Mouse (Mus musculus): ENCODE results near the gene Mtfr1l.
A peak's percentile ranks its signal among the peaks of the same experiment; 100 is the strongest.
"Not testable (repeated sequence)": the region's sequence is repeated elsewhere in the genome, so short reads cannot be mapped to it uniquely, and the experiment has no call there.

Mtfr1l gene

GRCm38 (mm10) chr4:134516981-134517380 lies 18.2 kb downstream of the Mtfr1l start:
- peak; percentile 20 for DNase-seq (ENCODE audit: low read depth, low spot score)

- no peak for DNase-seq (ENCODE audit: low read depth, low spot score)
Observed at GRCm38 (mm10) chr4:134515614-134516013, 19.6 kb downstream of the Mtfr1l start.

GRCm38 (mm10) chr4:134514309-134514930 lies 20.8 kb downstream of the Mtfr1l start:
- DNase-seq (ENCODE audit: low read depth, low spot score): no peak

GRCm38 (mm10) chr4:134512798-134513197 lies 22.4 kb downstream of the Mtfr1l start:
- peak; percentile 22 for DNase-seq (ENCODE audit: low read depth, low spot score)

GRCm38 (mm10) chr4:134511730-134512129 lies 23.5 kb downstream of the Mtfr1l start:
- DNase-seq (ENCODE audit: low read depth, low spot score): no peak

GRCm38 (mm10) chr4:134510845-134511411 lies 24.3 kb downstream of the Mtfr1l start, which contains the start of gene Aunip:
TSS of gene Aunip (plus strand) at chr4:134510999.
- peak; percentile 88 for DNase-seq (ENCODE audit: low read depth, low spot score)

GRCm38 (mm10) chr4:134510396-134510795 lies 24.8 kb downstream of the Mtfr1l start:
- no peak for DNase-seq (ENCODE audit: low read depth, low spot score)

- DNase-seq (ENCODE audit: low read depth, low spot score): no peak
Observed at GRCm38 (mm10) chr4:134506713-134507112, 28.5 kb downstream of the Mtfr1l start.

- DNase-seq (ENCODE audit: low read depth, low spot score): no peak
Observed at GRCm38 (mm10) chr4:134505966-134506594, 29.1 kb downstream of the Mtfr1l start.

- DNase-seq (ENCODE audit: low read depth, low spot score): no peak
Observed at GRCm38 (mm10) chr4:134505303-134505789, 29.8 kb downstream of the Mtfr1l start.

- DNase-seq (ENCODE audit: low read depth, low spot score): no peak
Observed at GRCm38 (mm10) chr4:134503686-134504357, 31.4 kb downstream of the Mtfr1l start.

GRCm38 (mm10) chr4:134501095-134501494 lies 34.1 kb downstream of the Mtfr1l start:
- DNase-seq (ENCODE audit: low read depth, low spot score): no peak

- not testable (repeated sequence) for DNase-seq (ENCODE audit: low read depth, low spot score)
Observed at GRCm38 (mm10) chr4:134498983-134499382, 36.2 kb downstream of the Mtfr1l start.

GRCm38 (mm10) chr4:134497986-134498731 lies 37.0 kb downstream of the Mtfr1l start:
- no peak for DNase-seq (ENCODE audit: low read depth, low spot score)

GRCm38 (mm10) chr4:134497223-134497622 lies 38.0 kb downstream of the Mtfr1l start:
- DNase-seq (ENCODE audit: low read depth, low spot score): no peak

GRCm38 (mm10) chr4:134496595-134497210 lies 38.5 kb downstream of the Mtfr1l start, which contains the start of gene Paqr7:
TSS of gene Paqr7 (plus strand) at chr4:134496697.
- DNase-seq (ENCODE audit: low read depth, low spot score): no peak

- no peak for DNase-seq (ENCODE audit: low read depth, low spot score)
Observed at GRCm38 (mm10) chr4:134495546-134495923, 39.7 kb downstream of the Mtfr1l start.

- no peak for DNase-seq (ENCODE audit: low read depth, low spot score)
Observed at GRCm38 (mm10) chr4:134494780-134495545, 40.2 kb downstream of the Mtfr1l start.

- DNase-seq (ENCODE audit: low read depth, low spot score): not testable (repeated sequence)
Observed at GRCm38 (mm10) chr4:134494161-134494560, 41.0 kb downstream of the Mtfr1l start.

GRCm38 (mm10) chr4:134491716-134492115 lies 43.5 kb downstream of the Mtfr1l start:
- DNase-seq (ENCODE audit: low read depth, low spot score): no peak

All from 3T3-L1 (cell line).